Mouse (Mus musculus) lung, embryonic 16.5 days (tissue): ENCODE data around the gene Inpp5f. TPM values are rescaled to one million over a fixed set of nuclear protein-coding genes. Genes with fewer than 3 reads are reported as not detected.

Source experiments
- ATAC-seq: fragments of 200-750 bp; cut with Nextera tagmentation; 2 replicates; pipeline ENCODE4 v1.8.0; 2017; ENCODE audit warnings: low read depth, mild to moderate bottlenecking, moderate library complexity
- H3K27ac ChIP-seq: fragments of 300-500 bp; sonication (generic); 2 replicates; pipeline ENCODE4 v1.5.1; 2014; ENCODE audit warnings: mild to moderate bottlenecking, control low read depth, low read length
- H3K27me3 ChIP-seq: fragments of 300-500 bp; sonication (generic); 2 replicates; pipeline ENCODE4 v1.6.1; 2014; ENCODE audit warnings: low read depth, low read length, mixed read lengths; ENCODE audit not compliant: control insufficient read depth, insufficient read depth
- H3K36me3 ChIP-seq: fragments of 300-500 bp; sonication (generic); 2 replicates; pipeline ENCODE4 v1.6.1; 2014; ENCODE audit warnings: low read length; ENCODE audit not compliant: control insufficient read depth, insufficient read depth
- H3K4me1 ChIP-seq: fragments of 300-500 bp; sonication (generic); replicated peaks from 2 replicates; pipeline ENCODE4 v1.6.1; 2014; ENCODE audit warnings: low read length, mixed read lengths; ENCODE audit not compliant: control insufficient read depth, insufficient read depth
- H3K4me2 ChIP-seq: fragments of 300-500 bp; sonication (generic); 2 replicates; pipeline ENCODE4 v1.6.1; 2014; ENCODE audit warnings: low read depth, low read length, control low read depth
- H3K4me3 ChIP-seq: fragments of 300-500 bp; sonication (generic); 2 replicates; pipeline ENCODE4 v1.5.1; 2014; ENCODE audit warnings: mild to moderate bottlenecking, low read length, control low read depth
- H3K9ac ChIP-seq: fragments of 300-500 bp; sonication (generic); 2 replicates; pipeline ENCODE4 v1.6.1; 2014; ENCODE audit warnings: low read length, control low read depth
- H3K9me3 ChIP-seq: fragments of 300-500 bp; sonication (generic); 2 replicates; pipeline ENCODE4 v1.6.1; 2016; ENCODE audit warnings: low read length; ENCODE audit not compliant: control insufficient read depth
- WGBS: fragments of 180-500 bp; shearing (Covaris S2); extraction: QIAGEN DNeasy Blood & Tissue Kit; methylation state at CpG from one replicate; pipeline ENCODE4 v1.1.7; 2014; 5-methylcytosine and 5-hydroxymethylcytosine counted together
- polyA plus RNA-seq: library from polyadenylated mRNA; unstranded; fragments of >200 nt; fragmentation: Nextera tagmentation; extraction: Ambion mirVana; gene quantifications from 2 replicates; pipeline ENCODE4 v1.2.1, GENCODE M21; 2015

Inpp5f gene
- polyA plus RNA-seq, 1 experiment from 2014 or later: 16.2 TPM

GRCm38 (mm10) chr7:128671952-128672351 is 60.8 kb downstream of the Inpp5f start:
- Histone ChIP-seq H3K36me3 (no peaks in the 10 kb centered on the region; the same call in 1 of the 2 replicates), H3K9ac (no peak overlapping the region), H3K4me1 (no peaks in the 10 kb centered on the region), H3K4me2 (no peak overlapping the region), H3K27ac (no peak overlapping the region), H3K27me3 (no peaks in the 10 kb centered on the region), H3K4me3 (no peak overlapping the region), H3K9me3 (no peaks in the 10 kb centered on the region)
- ATAC-seq: no peak
- 31% methylated on average over 8 of the region's 8 CpGs for WGBS

- H3K36me3 ChIP-seq: no peaks in the 10 kb centered on the region; the same call in 1 of the 2 replicates
- H3K9me3 ChIP-seq: no peaks in the 10 kb centered on the region
- H3K4me1 ChIP-seq: no peaks in the 10 kb centered on the region
- no peaks in the 10 kb centered on the region for H3K27me3 ChIP-seq
- H3K4me3 ChIP-seq: no peak overlapping the region
- H3K9ac ChIP-seq: no peak overlapping the region
- no peak for ATAC-seq
- H3K4me2 ChIP-seq: no peak overlapping the region
- WGBS: 27% methylated on average over 15 of the region's 15 CpGs
- no peak overlapping the region for H3K27ac ChIP-seq
These were observed 61.4 kb downstream of the Inpp5f start for GRCm38 (mm10) chr7:128672408-128673010.

GRCm38 (mm10) chr7:128678546-128678945 is 67.4 kb downstream of the Inpp5f start:
- H3K4me1 ChIP-seq: no peaks in the 10 kb centered on the region
- no peak overlapping the region for H3K27ac ChIP-seq
- ATAC-seq: no peak
- peaks cover 4% of the 10 kb centered on the region for H3K36me3 ChIP-seq
- no peak overlapping the region for H3K9ac ChIP-seq
- no peak overlapping the region for H3K4me3 ChIP-seq
- 72% methylated on average over 3 of the region's 3 CpGs for WGBS
- no peak overlapping the region for H3K4me2 ChIP-seq
- H3K9me3 ChIP-seq: no peaks in the 10 kb centered on the region
- H3K27me3 ChIP-seq: no peaks in the 10 kb centered on the region

GRCm38 (mm10) chr7:128687821-128688564 is 76.9 kb downstream of the Inpp5f start:
- H3K4me2 ChIP-seq: peak overlapping the region; percentile 60
- H3K36me3 ChIP-seq: peaks cover 36% of the 10 kb centered on the region
- no peaks in the 10 kb centered on the region for H3K4me1 ChIP-seq
- H3K9ac ChIP-seq: no peak overlapping the region
- no peak overlapping the region for H3K27ac ChIP-seq
- no peaks in the 10 kb centered on the region for H3K27me3 ChIP-seq
- peak; percentile 78 for ATAC-seq
- 55% methylated on average over 56 of the region's 56 CpGs for WGBS
- H3K4me3 ChIP-seq: peak overlapping the region; percentile 45
- peaks cover 6% of the 10 kb centered on the region for H3K9me3 ChIP-seq

DNA sequence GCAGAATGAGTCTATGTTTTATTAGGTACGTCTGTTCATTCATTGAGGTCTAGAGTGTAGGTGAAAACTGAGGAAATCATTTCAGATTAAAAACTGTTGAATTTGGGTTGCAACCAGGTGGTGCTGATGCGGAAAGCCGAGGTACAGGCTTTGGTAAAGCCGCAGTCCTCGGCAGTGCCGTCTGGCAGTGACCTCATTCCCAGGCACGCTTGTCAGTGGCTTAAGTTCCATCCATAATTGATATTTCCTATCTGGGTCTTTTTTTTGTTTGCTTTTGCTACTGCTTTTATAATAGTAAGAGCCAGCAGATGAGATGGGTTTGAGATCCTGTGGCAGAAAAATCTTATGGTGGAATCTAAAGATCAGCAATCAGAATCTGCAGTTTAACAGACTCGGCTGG is 78.2 kb downstream of the Inpp5f start:
- Histone ChIP-seq H3K4me2 (no peak overlapping the region), H3K27me3 (no peaks in the 10 kb centered on the region), H3K36me3 (peaks cover 32% of the 10 kb centered on the region), H3K4me1 (no peaks in the 10 kb centered on the region), H3K9me3 (peaks cover 6% of the 10 kb centered on the region), H3K27ac (no peak overlapping the region), H3K4me3 (no peak overlapping the region), H3K9ac (no peak overlapping the region)
- ATAC-seq: no peak
- WGBS: 79% methylated on average over 8 of the region's 8 CpGs

GRCm38 (mm10) chr7:128690070-128690469 is 78.9 kb downstream of the Inpp5f start:
- ATAC-seq: peak; percentile 58; the same call in 1 of the 2 replicates

GRCm38 (mm10) chr7:128690796-128691195 is 79.7 kb downstream of the Inpp5f start:
- WGBS: 68% methylated on average over 7 of the region's 7 CpGs
- ATAC-seq: no peak
- no peak overlapping the region for H3K9ac ChIP-seq
- peaks cover 4% of the 10 kb centered on the region for H3K9me3 ChIP-seq
- no peak overlapping the region for H3K4me3 ChIP-seq
- peaks cover 31% of the 10 kb centered on the region for H3K36me3 ChIP-seq
- H3K4me2 ChIP-seq: no peak overlapping the region
- no peaks in the 10 kb centered on the region for H3K4me1 ChIP-seq
- no peak overlapping the region for H3K27ac ChIP-seq
- H3K27me3 ChIP-seq: no peaks in the 10 kb centered on the region

More at GRCm38 (mm10) chr7:128690070-128690469, 78.9 kb downstream of the Inpp5f start:
- Histone ChIP-seq H3K4me2 (no peak overlapping the region), H3K4me3 (no peak overlapping the region), H3K36me3 (peaks cover 33% of the 10 kb centered on the region), H3K27ac (no peak overlapping the region), H3K27me3 (no peaks in the 10 kb centered on the region), H3K9me3 (peaks cover 6% of the 10 kb centered on the region), H3K4me1 (no peaks in the 10 kb centered on the region), H3K9ac (no peak overlapping the region)
- 15% methylated on average over 7 of the region's 7 CpGs for WGBS

- H3K4me2 ChIP-seq: no peak overlapping the region
- no peaks in the 10 kb centered on the region for H3K27me3 ChIP-seq
- no peaks in the 10 kb centered on the region for H3K4me1 ChIP-seq
- H3K4me3 ChIP-seq: no peak overlapping the region
- no peak for ATAC-seq
- H3K36me3 ChIP-seq: peaks cover 23% of the 10 kb centered on the region
- 88% methylated on average over 7 of the region's 7 CpGs for WGBS
- no peak overlapping the region for H3K9ac ChIP-seq
- H3K9me3 ChIP-seq: peaks cover 4% of the 10 kb centered on the region
- H3K27ac ChIP-seq: no peak overlapping the region
These were observed 81.0 kb downstream of the Inpp5f start for GRCm38 (mm10) chr7:128692163-128692562.

DNA sequence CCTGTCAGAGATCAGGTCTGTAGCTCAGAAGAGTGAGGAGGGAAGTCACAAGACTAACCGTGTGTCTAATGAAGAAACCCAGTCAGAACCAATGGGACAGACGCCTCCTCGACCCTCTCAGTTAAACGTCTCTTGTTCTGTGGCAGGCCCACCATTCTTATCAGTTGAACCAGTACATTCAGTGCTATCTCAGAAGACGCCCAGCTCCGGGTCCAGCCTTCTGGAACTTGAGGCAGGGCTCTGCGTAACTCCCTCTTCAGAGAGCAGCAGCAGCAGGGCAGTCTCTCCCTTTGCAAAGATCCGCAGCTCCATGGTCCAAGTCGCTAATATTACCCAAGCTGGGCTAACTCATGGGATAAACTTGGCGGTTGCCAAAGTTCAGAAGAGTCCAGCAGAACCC is 83.7 kb downstream of the Inpp5f start:
- no peak overlapping the region for H3K9ac ChIP-seq
- peaks cover 32% of the 10 kb centered on the region for H3K36me3 ChIP-seq
- no peaks in the 10 kb centered on the region for H3K27me3 ChIP-seq
- H3K4me2 ChIP-seq: no peak overlapping the region
- no peak overlapping the region for H3K27ac ChIP-seq
- no peaks in the 10 kb centered on the region for H3K9me3 ChIP-seq
- no peak for ATAC-seq
- H3K4me1 ChIP-seq: no peaks in the 10 kb centered on the region
- H3K4me3 ChIP-seq: no peak overlapping the region
- 81% methylated on average over 10 of the region's 10 CpGs for WGBS
